Mouse (Mus musculus): ENCODE data around the gene Rack1. TPM values are rescaled to one million over a fixed set of nuclear protein-coding genes. Genes with fewer than 3 reads are reported as not detected.
A peak's percentile ranks its signal among the peaks of the same experiment; 100 is the strongest.

Rack1 gene
- total and polyA plus RNA-seq, 3 experiments: 376 to 5,815 (median 4,421) TPM

DNA sequence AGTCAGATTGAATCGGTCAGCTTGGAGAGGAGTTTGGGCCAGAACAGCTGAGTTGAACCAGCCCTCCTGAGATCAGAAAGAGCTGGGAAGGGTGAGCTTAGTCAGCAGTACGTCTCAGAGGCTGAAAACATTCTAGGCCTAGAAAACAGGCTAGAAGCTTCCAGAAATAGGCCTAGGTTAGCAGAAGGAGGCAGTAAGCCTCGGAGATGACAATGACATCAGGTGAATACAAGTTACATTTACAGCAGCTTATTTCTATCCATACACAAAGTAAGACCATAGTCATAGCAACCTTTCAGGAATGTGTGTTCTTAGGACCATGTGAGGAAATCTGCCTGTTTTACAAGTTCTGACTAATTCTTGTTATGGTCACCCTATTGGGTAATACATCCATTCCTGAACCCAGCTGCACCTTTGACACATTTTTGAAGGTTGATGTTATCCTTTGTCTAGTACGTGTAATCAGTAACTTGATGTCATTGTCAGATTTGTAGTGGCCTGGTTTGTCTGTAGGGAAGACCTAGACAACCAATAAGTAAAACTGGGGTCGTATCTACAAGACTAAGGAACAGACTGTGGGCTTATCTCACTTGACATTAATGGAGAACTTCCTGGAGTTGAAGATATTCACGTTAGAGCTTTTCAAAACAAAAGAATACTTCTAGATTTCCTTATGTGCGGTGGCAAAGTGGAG is 19.6 kb downstream of the Rack1 start:
- DNase-seq (ENCODE audit: low read depth, low spot score): no peak
- peaks cover 17% of the 10 kb centered on the region for H3K79me2 ChIP-seq (ENCODE audit: control insufficient read depth, insufficient read depth, low read length, poor library complexity)
- no peak; the same call in 1 of the 2 replicates for TF ChIP-seq MYC (IDR thresholded peaks at IDR 0.05; ENCODE audit: low read depth, low read length)
- TF ChIP-seq GATA1 (IDR thresholded peaks at IDR 0.05; ENCODE audit: low read depth, low read length): peak; percentile 94
- peak; percentile 73 for TF ChIP-seq TAL1 (IDR thresholded peaks at IDR 0.05; ENCODE audit: low read length)
- TF ChIP-seq MEF2A (IDR thresholded peaks at IDR 0.05; ENCODE audit: extremely low read depth, insufficient replicate concordance, low read depth, low read length, poor library complexity, severe bottlenecking): no peak
- TF ChIP-seq USF2 (IDR thresholded peaks at IDR 0.05; ENCODE audit: borderline replicate concordance in 1 of 2, insufficient read depth in 1 of 2, low read depth in 1 of 2, low read length in 2 of 2): no peak
- TF ChIP-seq SIN3A (IDR thresholded peaks at IDR 0.05; ENCODE audit: low read length): peak; percentile 71
- no peak for TF ChIP-seq ZNF384 (IDR thresholded peaks at IDR 0.05; ENCODE audit: low read depth, low read length)
- TF ChIP-seq MXI1 (IDR thresholded peaks at IDR 0.05; ENCODE audit: low read depth, low read length): peak; percentile 52; the same call in 1 of the 2 replicates
- TF ChIP-seq POLR2AphosphoS2 (IDR thresholded peaks at IDR 0.05; ENCODE audit: low read length): no peak
- TF ChIP-seq NELFE (IDR thresholded peaks at IDR 0.05; ENCODE audit: low read depth, low read length): 0 out of 2 replicates have a peak, but pooled peaks have one; percentile 25
- peak; percentile 81 to 86 for TF ChIP-seq EP300 (IDR thresholded peaks at IDR 0.05; ENCODE audit: low read depth in 1 of 2, low read length in 2 of 2)
- TF ChIP-seq RCOR1 (IDR thresholded peaks at IDR 0.05; ENCODE audit: low read depth, low read length): peak; percentile 83
- TF ChIP-seq MAZ (IDR thresholded peaks at IDR 0.05; ENCODE audit: low read depth, low read length): no peak
- TF ChIP-seq TCF12 (IDR thresholded peaks at IDR 0.05; ENCODE audit: low read depth, low read length): peak; percentile 86
- no peak for TF ChIP-seq E2F4 (IDR thresholded peaks at IDR 0.05; ENCODE audit: borderline replicate concordance, low read depth, low read length)
- TF ChIP-seq RAD21 (IDR thresholded peaks at IDR 0.05; ENCODE audit: low read depth, low read length): no peak
- no peak for TF ChIP-seq CTCF (IDR thresholded peaks at IDR 0.05 in 2 of 3, conservative IDR thresholded peaks at IDR 0.05 in 1 of 3; ENCODE audit: control insufficient read depth in 1 of 3, insufficient read depth in 1 of 3, low read depth in 2 of 3, low read length in 3 of 3, poor library complexity in 1 of 3, severe bottlenecking in 1 of 3)
- peak; percentile 69; the same call in 1 of the 2 replicates for TF ChIP-seq ETS1 (IDR thresholded peaks at IDR 0.05; ENCODE audit: low read depth, low read length)
- peak; percentile 15; the same call in 1 of the 2 replicates for TF ChIP-seq MYB (IDR thresholded peaks at IDR 0.05; ENCODE audit: low read depth, low read length)
- TF ChIP-seq ELF1 (IDR thresholded peaks at IDR 0.05; ENCODE audit: low read depth, low read length): peak; percentile 64; the same call in 1 of the 2 replicates
- TF ChIP-seq BHLHE40 (IDR thresholded peaks at IDR 0.05; ENCODE audit: borderline replicate concordance, low read depth, low read length): no peak; the same call in 1 of the 2 replicates
- 0 out of 2 replicates have a peak, but pooled peaks have one; percentile 48 for TF ChIP-seq JUND (IDR thresholded peaks at IDR 0.05; ENCODE audit: low read depth, low read length)
- H3K4me1 ChIP-seq (ENCODE audit: control insufficient read depth in 1 of 2, insufficient read depth in 2 of 2, low read length in 2 of 2): peaks cover 6 to 47% of the 10 kb centered on the region in 2 experiments
- H3K4me3 ChIP-seq (ENCODE audit: control insufficient read depth in 1 of 2, insufficient read depth in 1 of 2, low read depth in 2 of 2, low read length in 2 of 2): 0 out of 4 replicates have a peak overlapping the region, but pooled peaks of 1 of the 2 experiments have one; percentile 5
- peak overlapping the region; percentile 24 for H3K9ac ChIP-seq (ENCODE audit: control insufficient read depth, low read depth, low read length, poor library complexity, severe bottlenecking)
- peak overlapping the region; percentile 80 for H3K27ac ChIP-seq (ENCODE audit: control insufficient read depth, low read depth, low read length)
- no peaks in the 10 kb centered on the region for H3K27me3 ChIP-seq (ENCODE audit: control insufficient read depth in 1 of 2, insufficient read depth in 2 of 2, low read length in 2 of 2)
- no peaks in the 10 kb centered on the region for H3K9me3 ChIP-seq (replicated peaks; ENCODE audit: insufficient read depth, low read length)
- H3K36me3 ChIP-seq (ENCODE audit: control insufficient read depth in 1 of 2, insufficient read depth in 2 of 2, low read length in 2 of 2): peaks cover 0 to 33% of the 10 kb centered on the region in 2 experiments; a peak in 2 of 4 replicates
